Mouse (Mus musculus): Measurements from ENCODE around the gene Casp9.

GRCm38 (mm10) chr4:141779828-141780227 lies 13.6 kb upstream of the Casp9 start:
- TF ChIP-seq CTCF (IDR thresholded peaks at IDR 0.05; ENCODE audit: low read depth): no peak
- no peak for TF ChIP-seq EP300 (IDR thresholded peaks at IDR 0.05; ENCODE audit: low read depth)

All from liver, postnatal 0 days (tissue).